Mouse (Mus musculus) CH12.LX (cell line): ENCODE measurements around the gene Wee2.

Experiments
- MYC ChIP-seq: IDR thresholded peaks from 2 replicates; pipeline ENCODE4 v1.6.1; 2011; ENCODE audit warnings: low read depth, mild to moderate bottlenecking, improper control_type of control experiment, low read length
- POLR2A ChIP-seq: IDR thresholded peaks from 2 replicates; pipeline ENCODE4 v1.6.1; 2011; ENCODE audit warnings: low read depth, mild to moderate bottlenecking, improper control_type of control experiment, low read length
- RAD21 ChIP-seq: IDR thresholded peaks from 2 replicates; pipeline ENCODE4 v1.6.1; 2011; ENCODE audit warnings: low read depth, mild to moderate bottlenecking, low read length, improper control_type of control experiment, moderate library complexity
- ZNF384 ChIP-seq: IDR thresholded peaks from 2 replicates; pipeline ENCODE4 v1.6.1; 2012; ENCODE audit warnings: low read depth, low read length, improper control_type of control experiment, inconsistent platforms

DNA sequence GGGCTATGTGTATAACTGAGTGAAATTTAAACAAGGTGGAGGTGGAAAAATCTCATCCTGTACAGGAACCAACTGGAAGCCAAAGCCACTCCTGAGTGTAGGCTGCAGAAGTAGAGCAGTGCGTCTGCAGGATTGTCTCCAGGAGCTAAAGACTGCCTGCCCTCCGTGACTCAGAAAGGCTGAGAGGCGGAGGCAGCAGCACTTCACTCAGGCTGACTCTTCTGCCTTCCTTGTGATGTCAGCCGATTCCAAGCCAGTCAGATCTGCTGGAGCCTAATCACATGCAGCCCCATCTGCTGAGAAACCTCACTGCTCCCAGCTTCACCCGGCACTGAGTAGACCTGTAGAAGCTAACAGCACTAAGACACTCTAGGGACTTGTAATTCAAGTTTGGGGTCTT lies 43.4 kb downstream of the Wee2 start:
- TF ChIP-seq ZNF384 (no peak), POLR2A (no peak), MYC (no peak), RAD21 (no peak)
